Mouse (Mus musculus): ENCODE measurements around the gene Methig1. TPM values are rescaled to one million over a fixed set of nuclear protein-coding genes. Genes with fewer than 3 reads are reported as not detected.
"Not testable (repeated sequence)": the region's sequence is repeated elsewhere in the genome, so short reads cannot be mapped to it uniquely, and the experiment has no call there.

The Methig1 gene
- polyA plus RNA-seq, 1 experiment: not detected

DNA sequence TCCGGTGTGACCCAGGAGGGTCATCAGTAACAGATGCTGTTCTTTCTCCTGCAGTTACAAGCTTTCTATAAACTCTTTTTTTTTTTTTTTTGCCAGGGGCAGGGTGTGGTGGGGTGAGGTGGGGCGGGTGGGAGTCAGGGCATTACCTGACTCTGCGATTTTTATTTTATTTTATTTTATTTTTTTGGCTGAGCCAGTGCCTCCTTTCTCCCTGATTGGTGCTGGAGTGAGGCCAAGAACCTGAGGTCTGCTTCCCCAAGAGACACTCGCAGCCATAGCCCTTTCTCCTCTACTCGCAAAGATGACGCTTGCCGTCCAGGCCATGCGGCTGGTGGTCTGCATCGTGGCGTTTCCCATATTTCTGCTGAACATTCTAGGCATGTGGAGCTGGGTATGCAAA lies 18.3 kb upstream of the Methig1 start, which contains the start of gene Mettl7a3:
Mettl7a3 (plus strand) TSS at position 301 of the 400 bp plus-strand sequence.
- Histone ChIP-seq H3K27me3 (ENCODE audit: control insufficient read depth, insufficient read depth, low read length) (no peaks in the 10 kb centered on the region), H3K4me3 (replicated peaks; ENCODE audit: insufficient read depth, low read depth, low read length) (no peak within 1 kb of the TSS), H3K27ac (ENCODE audit: insufficient read depth, low read length) (no peak within 1 kb of the TSS), H3K4me1 (ENCODE audit: control insufficient read depth, insufficient read depth, low read length) (no peaks in the 10 kb centered on the region)
- WGBS: 21% methylated on average over 10 of the region's 10 CpGs
- DNase-seq: no peak
- no peak for TF ChIP-seq POLR2A (IDR thresholded peaks at IDR 0.05; ENCODE audit: borderline replicate concordance, insufficient read depth, low read length)
- no peak for TF ChIP-seq CTCF (IDR thresholded peaks at IDR 0.05; ENCODE audit: borderline replicate concordance, insufficient read depth, low read depth, low read length)

DNA sequence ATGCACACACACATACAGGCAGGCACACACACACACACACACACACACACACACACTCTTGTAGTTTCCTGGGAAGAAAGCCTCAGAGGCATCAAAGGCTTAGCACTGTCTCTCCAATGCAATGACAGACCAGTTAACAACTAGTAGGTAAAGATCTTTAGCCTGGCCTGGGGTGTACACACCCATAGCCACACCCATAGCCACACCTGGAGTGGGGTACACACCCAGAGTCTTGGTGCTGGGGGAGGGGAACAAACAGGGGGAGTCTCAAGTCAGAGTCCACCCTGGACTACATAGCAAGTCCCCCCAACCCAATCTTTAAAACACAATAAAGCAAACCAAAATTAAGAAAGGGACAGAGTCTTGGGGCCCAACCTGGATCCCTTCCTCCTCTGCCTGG lies 15.6 kb upstream of the Methig1 start:
- not testable (repeated sequence) for DNase-seq; H3K4me1 ChIP-seq (ENCODE audit: control insufficient read depth, insufficient read depth, low read length); H3K27ac ChIP-seq (ENCODE audit: insufficient read depth, low read length); H3K27me3 ChIP-seq (ENCODE audit: control insufficient read depth, insufficient read depth, low read length); H3K4me3 ChIP-seq (replicated peaks; ENCODE audit: insufficient read depth, low read depth, low read length)

- H3K4me1 ChIP-seq (ENCODE audit: control insufficient read depth, insufficient read depth, low read length); H3K4me3 ChIP-seq (replicated peaks; ENCODE audit: insufficient read depth, low read depth, low read length); H3K27ac ChIP-seq (ENCODE audit: insufficient read depth, low read length); H3K27me3 ChIP-seq (ENCODE audit: control insufficient read depth, insufficient read depth, low read length): not testable (repeated sequence)
- WGBS: 42% methylated on average over 10 of the region's 10 CpGs
- TF ChIP-seq CTCF (IDR thresholded peaks at IDR 0.05; ENCODE audit: borderline replicate concordance, insufficient read depth, low read depth, low read length): 0 out of 2 replicates have a peak, but pooled peaks have one; percentile 32
- peak; percentile 61 to 65 for DNase-seq
Measured at GRCm38 (mm10) chr15:100337847-100338246, 15.1 kb upstream of the Methig1 start.

DNA sequence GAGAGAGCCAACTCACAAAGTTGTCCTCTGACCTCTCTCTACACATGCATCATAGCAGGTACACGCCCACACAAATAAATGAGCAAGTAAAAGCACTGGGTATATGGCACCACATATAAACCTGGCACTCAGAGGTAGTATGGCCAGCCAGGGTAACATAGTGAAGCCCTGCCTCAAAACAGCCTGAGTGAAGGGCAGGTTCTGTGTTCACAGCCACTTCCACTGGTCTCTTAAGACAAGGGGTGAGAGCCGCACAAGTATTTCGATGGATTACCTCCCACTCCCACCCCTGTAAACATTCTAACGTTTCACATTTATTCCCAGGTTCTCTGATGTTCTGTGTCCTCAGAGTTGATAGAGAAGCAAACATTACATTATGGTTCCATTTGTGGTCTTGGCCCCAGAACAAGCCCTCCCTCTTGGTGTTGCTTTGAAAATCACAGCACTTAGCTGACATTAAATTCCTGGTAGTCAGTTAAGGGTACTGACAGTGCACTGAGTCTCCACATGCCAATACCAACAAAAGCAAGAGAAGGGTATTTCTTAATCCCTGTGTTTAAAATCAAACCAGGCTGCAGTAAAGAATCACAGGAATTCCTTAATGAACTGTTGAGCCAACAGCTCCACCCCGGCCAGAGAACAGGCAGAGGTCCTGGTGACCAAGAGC lies 11.5 kb upstream of the Methig1 start:
- 86% methylated on average over 5 of the region's 5 CpGs for WGBS
- H3K27me3 ChIP-seq (ENCODE audit: control insufficient read depth, insufficient read depth, low read length); DNase-seq; H3K4me3 ChIP-seq (replicated peaks; ENCODE audit: insufficient read depth, low read depth, low read length); H3K27ac ChIP-seq (ENCODE audit: insufficient read depth, low read length); H3K4me1 ChIP-seq (ENCODE audit: control insufficient read depth, insufficient read depth, low read length): not testable (repeated sequence)

DNA sequence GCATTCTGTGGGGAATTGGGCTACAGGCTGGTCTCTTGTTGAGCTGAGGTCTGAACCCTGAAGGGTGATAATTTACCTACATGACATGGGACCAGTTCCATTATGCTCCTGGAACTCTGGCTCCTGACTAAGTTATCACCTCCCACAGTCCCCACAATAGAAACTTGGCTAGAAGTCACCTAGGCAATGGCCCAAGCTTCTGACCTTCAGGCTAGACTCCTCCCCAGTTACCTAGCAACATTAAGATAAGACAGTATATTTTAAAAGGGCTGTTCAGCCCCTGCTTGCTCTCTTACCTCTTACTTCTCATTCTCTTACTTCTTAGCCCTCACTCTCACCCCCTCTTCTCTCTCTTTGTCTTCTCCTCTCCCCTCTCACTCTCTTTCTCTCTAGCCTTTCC lies 7.5 kb upstream of the Methig1 start:
- no peak for TF ChIP-seq CTCF (IDR thresholded peaks at IDR 0.05; ENCODE audit: borderline replicate concordance, insufficient read depth, low read depth, low read length)
- TF ChIP-seq POLR2A (IDR thresholded peaks at IDR 0.05; ENCODE audit: borderline replicate concordance, insufficient read depth, low read length): no peak
- Histone ChIP-seq H3K4me3 (replicated peaks; ENCODE audit: insufficient read depth, low read depth, low read length) (no peak overlapping the region), H3K4me1 (ENCODE audit: control insufficient read depth, insufficient read depth, low read length) (no peaks in the 10 kb centered on the region), H3K27me3 (ENCODE audit: control insufficient read depth, insufficient read depth, low read length) (no peaks in the 10 kb centered on the region), H3K27ac (ENCODE audit: insufficient read depth, low read length) (no peak overlapping the region)
- DNase-seq: no peak

DNA sequence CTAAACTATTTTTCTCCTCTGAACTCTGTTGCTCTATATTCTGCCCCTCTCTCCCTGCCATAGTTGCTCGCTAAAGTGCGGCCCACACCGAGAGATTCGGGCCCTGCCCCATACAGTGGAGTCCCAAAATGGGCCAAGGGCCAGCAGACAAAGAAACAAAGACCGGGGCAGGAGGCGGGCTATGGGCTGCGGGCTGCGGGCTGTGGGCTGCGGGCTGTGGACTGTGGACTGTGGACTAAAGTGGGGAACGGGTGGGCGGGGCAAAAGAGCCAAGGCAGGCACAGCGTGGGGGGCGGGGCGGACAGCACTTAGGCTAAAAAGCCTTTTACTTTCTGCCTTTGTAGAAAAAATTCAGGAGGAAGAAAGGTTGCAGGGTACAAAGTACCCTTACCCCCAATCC lies 6.2 kb upstream of the Methig1 start:
- H3K4me3 ChIP-seq (replicated peaks; ENCODE audit: insufficient read depth, low read depth, low read length): no peak overlapping the region
- no peaks in the 10 kb centered on the region for H3K27me3 ChIP-seq (ENCODE audit: control insufficient read depth, insufficient read depth, low read length)
- WGBS: 49% methylated on average over 14 of the region's 14 CpGs
- H3K4me1 ChIP-seq (ENCODE audit: control insufficient read depth, insufficient read depth, low read length): no peaks in the 10 kb centered on the region
- no peak for DNase-seq
- no peak overlapping the region for H3K27ac ChIP-seq (ENCODE audit: insufficient read depth, low read length)
- no peak for TF ChIP-seq POLR2A (IDR thresholded peaks at IDR 0.05; ENCODE audit: borderline replicate concordance, insufficient read depth, low read length)
- TF ChIP-seq CTCF (IDR thresholded peaks at IDR 0.05; ENCODE audit: borderline replicate concordance, insufficient read depth, low read depth, low read length): no peak

DNA sequence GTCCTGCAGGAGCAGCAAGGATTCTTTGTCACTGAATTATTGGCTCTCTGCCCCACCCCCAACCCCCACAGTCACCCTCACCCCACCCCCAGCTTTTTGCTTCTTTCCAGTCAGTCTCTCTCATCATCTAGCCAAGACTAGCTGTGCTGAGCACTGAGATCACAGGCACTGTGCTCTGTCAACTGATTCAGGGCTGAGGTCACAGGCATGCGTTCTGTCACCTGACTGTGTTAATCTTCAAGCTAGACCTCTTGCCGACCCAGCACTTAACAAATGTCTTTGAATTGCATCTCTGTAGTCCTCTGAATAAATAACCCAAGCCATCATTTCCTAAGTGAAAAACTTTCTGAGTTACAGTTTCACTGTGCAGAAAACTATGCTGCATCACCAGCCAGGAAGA lies 3.5 kb upstream of the Methig1 start:
- Histone ChIP-seq H3K27ac (ENCODE audit: insufficient read depth, low read length) (no peak overlapping the region), H3K4me1 (ENCODE audit: control insufficient read depth, insufficient read depth, low read length) (no peaks in the 10 kb centered on the region), H3K4me3 (replicated peaks; ENCODE audit: insufficient read depth, low read depth, low read length) (no peak overlapping the region), H3K27me3 (ENCODE audit: control insufficient read depth, insufficient read depth, low read length) (no peaks in the 10 kb centered on the region)
- WGBS: 63% methylated on average over 2 of the region's 2 CpGs
- no peak for DNase-seq
- TF ChIP-seq POLR2A (IDR thresholded peaks at IDR 0.05; ENCODE audit: borderline replicate concordance, insufficient read depth, low read length) (no peak), CTCF (IDR thresholded peaks at IDR 0.05; ENCODE audit: borderline replicate concordance, insufficient read depth, low read depth, low read length) (no peak)

- WGBS: 67% methylated on average over 6 of the region's 6 CpGs
- TF ChIP-seq CTCF (IDR thresholded peaks at IDR 0.05; ENCODE audit: borderline replicate concordance, insufficient read depth, low read depth, low read length) (no peak), POLR2A (IDR thresholded peaks at IDR 0.05; ENCODE audit: borderline replicate concordance, insufficient read depth, low read length) (no peak)
- H3K4me3 ChIP-seq (replicated peaks; ENCODE audit: insufficient read depth, low read depth, low read length): no peak overlapping the region
Measured at GRCm38 (mm10) chr15:100351501-100352060, 1.4 kb upstream of the Methig1 start.

GRCm38 (mm10) chr15:100353399-100353798 lies 450 bp downstream of the Methig1 start:
- DNase-seq; H3K4me3 ChIP-seq (replicated peaks; ENCODE audit: insufficient read depth, low read depth, low read length); H3K27ac ChIP-seq (ENCODE audit: insufficient read depth, low read length); H3K4me1 ChIP-seq (ENCODE audit: control insufficient read depth, insufficient read depth, low read length); H3K27me3 ChIP-seq (ENCODE audit: control insufficient read depth, insufficient read depth, low read length): not testable (repeated sequence)
- WGBS: 88% methylated on average over 13 of the region's 22 CpGs

More at GRCm38 (mm10) chr15:100351501-100352060, 1.4 kb upstream of the Methig1 start:
- Histone ChIP-seq H3K4me1 (ENCODE audit: control insufficient read depth, insufficient read depth, low read length) (no peaks in the 10 kb centered on the region), H3K27me3 (ENCODE audit: control insufficient read depth, insufficient read depth, low read length) (no peaks in the 10 kb centered on the region), H3K27ac (ENCODE audit: insufficient read depth, low read length) (no peak overlapping the region)
- DNase-seq: no peak

Measured in cerebellum, adult 2 months (tissue).